Mouse (Mus musculus) liver, embryonic 16.5 days (tissue): ENCODE results near the gene Gm28047. TPM values are rescaled to one million over a fixed set of nuclear protein-coding genes. Genes with fewer than 3 reads are reported as not detected.

Experiments used
- ATAC-seq: fragments of 200-750 bp; cut with Nextera tagmentation; 2 replicates; pipeline ENCODE4 v1.8.0; 2017; ENCODE audit warnings: low read depth, mild to moderate bottlenecking, moderate number of reproducible peaks, moderate library complexity
- H3K27ac ChIP-seq: fragments of 300-500 bp; sonication (generic); 2 replicates; pipeline ENCODE4 v1.5.1; 2014; ENCODE audit warnings: mild to moderate bottlenecking, low read length
- H3K27me3 ChIP-seq: fragments of 300-500 bp; sonication (generic); 2 replicates; pipeline ENCODE4 v1.6.1; 2014; ENCODE audit warnings: low read depth, low read length, mixed read lengths; ENCODE audit not compliant: control insufficient read depth, insufficient read depth
- H3K36me3 ChIP-seq: fragments of 300-500 bp; sonication (generic); 2 replicates; pipeline ENCODE4 v1.6.1; 2014; ENCODE audit warnings: mild to moderate bottlenecking; ENCODE audit not compliant: control insufficient read depth, insufficient read depth
- H3K4me1 ChIP-seq: fragments of 300-500 bp; sonication (generic); 2 replicates; pipeline ENCODE4 v1.6.1; 2014; ENCODE audit warnings: low read depth, low read length, mixed read lengths; ENCODE audit not compliant: control insufficient read depth
- H3K4me2 ChIP-seq: fragments of 300-500 bp; sonication (generic); 2 replicates; pipeline ENCODE4 v1.6.1; 2014; ENCODE audit warnings: low read depth, low read length, mixed read lengths
- H3K4me3 ChIP-seq: fragments of 300-500 bp; sonication (generic); 2 replicates; pipeline ENCODE4 v1.5.1; 2014; ENCODE audit warnings: low read depth, mild to moderate bottlenecking, low read length
- H3K9ac ChIP-seq: fragments of 300-500 bp; sonication (generic); 2 replicates; pipeline ENCODE4 v1.6.1; 2014; ENCODE audit warnings: low read depth, low read length
- H3K9me3 ChIP-seq: fragments of 300-500 bp; sonication (generic); replicated peaks from 2 replicates; pipeline ENCODE4 v1.6.1; 2016; ENCODE audit warnings: low read length; ENCODE audit not compliant: control insufficient read depth
- WGBS: fragments of 180-500 bp; shearing (Covaris S2); extraction: QIAGEN DNeasy Blood & Tissue Kit; methylation state at CpG from one replicate; pipeline ENCODE4 v1.1.7; 2014; ENCODE audit not compliant: insufficient replicate concordance; 5-methylcytosine and 5-hydroxymethylcytosine counted together
- polyA plus RNA-seq: library from polyadenylated mRNA; unstranded; fragments of >200 nt; fragmentation: Nextera tagmentation; extraction: Ambion mirVana; gene quantifications from 2 replicates; pipeline ENCODE4 v1.2.1, GENCODE M21; 2015

Gm28047 gene
- polyA plus RNA-seq, 1 experiment from 2014 or later, result not detected

- H3K4me3 ChIP-seq, result peak overlapping the region; percentile 82
- no peaks in the 10 kb centered on the region for H3K9me3 ChIP-seq
- no peak for ATAC-seq
- H3K27me3 ChIP-seq, result no peaks in the 10 kb centered on the region
- WGBS, result 3% methylated on average over 17 of the region's 17 CpGs
- H3K4me1 ChIP-seq, result peaks cover 19% of the 10 kb centered on the region
- peak overlapping the region; percentile 87 for H3K9ac ChIP-seq
- H3K36me3 ChIP-seq, result no peaks in the 10 kb centered on the region
- H3K27ac ChIP-seq, result peak overlapping the region; percentile 51
- peak overlapping the region; percentile 85 for H3K4me2 ChIP-seq
These were observed 437 bp downstream of the Gm28047 start for GRCm38 (mm10) chr15:102624291-102624969.

- H3K27me3 ChIP-seq, result no peaks in the 10 kb centered on the region
- no peak overlapping the region for H3K4me3 ChIP-seq
- peak overlapping the region; percentile 43; the same call in 1 of the 2 replicates for H3K4me2 ChIP-seq
- H3K4me1 ChIP-seq, result peaks cover 19% of the 10 kb centered on the region
- no peak for ATAC-seq
- H3K36me3 ChIP-seq, result no peaks in the 10 kb centered on the region
- no peaks in the 10 kb centered on the region for H3K9me3 ChIP-seq
- no peak overlapping the region for H3K9ac ChIP-seq
- 65% methylated on average over 3 of the region's 3 CpGs for WGBS
- no peak overlapping the region for H3K27ac ChIP-seq
These were observed 1.7 kb downstream of the Gm28047 start for GRCm38 (mm10) chr15:102623121-102623520.

- H3K9me3 ChIP-seq, result no peaks in the 10 kb centered on the region
- no peak overlapping the region for H3K4me3 ChIP-seq
- ATAC-seq, result no peak
- H3K27ac ChIP-seq, result no peak overlapping the region
- no peak overlapping the region for H3K4me2 ChIP-seq
- H3K36me3 ChIP-seq, result no peaks in the 10 kb centered on the region
- H3K9ac ChIP-seq, result no peak overlapping the region
- no peaks in the 10 kb centered on the region for H3K27me3 ChIP-seq
- peaks cover 19% of the 10 kb centered on the region for H3K4me1 ChIP-seq
These were observed 2.3 kb downstream of the Gm28047 start for GRCm38 (mm10) chr15:102622536-102622935.

- ATAC-seq, result no peak
- H3K27me3 ChIP-seq, result no peaks in the 10 kb centered on the region
- H3K9me3 ChIP-seq, result no peaks in the 10 kb centered on the region
- WGBS, result 81% methylated on average over 1 of the region's 1 CpGs
- no peak overlapping the region for H3K4me3 ChIP-seq
- H3K4me1 ChIP-seq, result peaks cover 17% of the 10 kb centered on the region
- H3K27ac ChIP-seq, result no peak overlapping the region
- H3K9ac ChIP-seq, result no peak overlapping the region
- H3K36me3 ChIP-seq, result no peaks in the 10 kb centered on the region
- H3K4me2 ChIP-seq, result no peak overlapping the region
These were observed 4.1 kb downstream of the Gm28047 start for GRCm38 (mm10) chr15:102620765-102621164.

GRCm38 (mm10) chr15:102619486-102619885 lies 5.4 kb downstream of the Gm28047 start:
- 85% methylated on average over 5 of the region's 5 CpGs for WGBS
- H3K9me3 ChIP-seq, result no peaks in the 10 kb centered on the region

GRCm38 (mm10) chr15:102617654-102618053 lies 7.2 kb downstream of the Gm28047 start:
- peaks cover 2% of the 10 kb centered on the region for H3K4me1 ChIP-seq
- H3K9me3 ChIP-seq, result no peaks in the 10 kb centered on the region
- H3K27me3 ChIP-seq, result no peaks in the 10 kb centered on the region
- H3K9ac ChIP-seq, result no peak overlapping the region
- no peak for ATAC-seq
- no peaks in the 10 kb centered on the region for H3K36me3 ChIP-seq
- no peak overlapping the region for H3K4me2 ChIP-seq
- H3K27ac ChIP-seq, result no peak overlapping the region
- H3K4me3 ChIP-seq, result no peak overlapping the region
- WGBS, result 77% methylated on average over 1 of the region's 1 CpGs

More at GRCm38 (mm10) chr15:102619486-102619885, 5.4 kb downstream of the Gm28047 start:
- Histone ChIP-seq H3K27ac (no peak overlapping the region), H3K27me3 (no peaks in the 10 kb centered on the region), H3K4me1 (peaks cover 16% of the 10 kb centered on the region), H3K4me3 (no peak overlapping the region), H3K4me2 (no peak overlapping the region), H3K36me3 (no peaks in the 10 kb centered on the region), H3K9ac (no peak overlapping the region)
- ATAC-seq, result no peak

GRCm38 (mm10) chr15:102616174-102616573 lies 8.7 kb downstream of the Gm28047 start:
- Histone ChIP-seq H3K4me3 (no peak overlapping the region), H3K9me3 (no peaks in the 10 kb centered on the region), H3K4me1 (peaks cover 2% of the 10 kb centered on the region; the same call in 1 of the 2 replicates), H3K36me3 (no peaks in the 10 kb centered on the region), H3K27ac (no peak overlapping the region), H3K4me2 (no peak overlapping the region), H3K9ac (no peak overlapping the region), H3K27me3 (no peaks in the 10 kb centered on the region)
- 71% methylated on average over 2 of the region's 2 CpGs for WGBS
- ATAC-seq, result no peak

GRCm38 (mm10) chr15:102614224-102614623 lies 10.6 kb downstream of the Gm28047 start:
- ATAC-seq, result no peak

GRCm38 (mm10) chr15:102612966-102613365 lies 11.9 kb downstream of the Gm28047 start:
- no peak overlapping the region for H3K4me2 ChIP-seq
- no peak overlapping the region for H3K9ac ChIP-seq
- H3K36me3 ChIP-seq, result no peaks in the 10 kb centered on the region
- ATAC-seq, result no peak
- no peak overlapping the region for H3K27ac ChIP-seq
- no peaks in the 10 kb centered on the region for H3K27me3 ChIP-seq
- H3K4me3 ChIP-seq, result no peak overlapping the region
- H3K4me1 ChIP-seq, result peaks cover 2% of the 10 kb centered on the region; the same call in 1 of the 2 replicates
- no peaks in the 10 kb centered on the region for H3K9me3 ChIP-seq

More at GRCm38 (mm10) chr15:102614224-102614623, 10.6 kb downstream of the Gm28047 start:
- H3K9ac ChIP-seq, result no peak overlapping the region
- H3K36me3 ChIP-seq, result no peaks in the 10 kb centered on the region
- H3K4me3 ChIP-seq, result no peak overlapping the region
- H3K27ac ChIP-seq, result no peak overlapping the region
- peaks cover 2% of the 10 kb centered on the region; the same call in 1 of the 2 replicates for H3K4me1 ChIP-seq
- no peaks in the 10 kb centered on the region for H3K9me3 ChIP-seq
- no peak overlapping the region for H3K4me2 ChIP-seq
- H3K27me3 ChIP-seq, result no peaks in the 10 kb centered on the region
